Mouse (Mus musculus): Measurements from ENCODE around the gene Mrgbp. TPM values are rescaled to one million over a fixed set of nuclear protein-coding genes. Genes with fewer than 3 reads are reported as not detected.

Gene Mrgbp
- polyA plus RNA-seq (2012; rRNA removed) = 13.6 and 14.4 TPM in 2 replicates

DNA sequence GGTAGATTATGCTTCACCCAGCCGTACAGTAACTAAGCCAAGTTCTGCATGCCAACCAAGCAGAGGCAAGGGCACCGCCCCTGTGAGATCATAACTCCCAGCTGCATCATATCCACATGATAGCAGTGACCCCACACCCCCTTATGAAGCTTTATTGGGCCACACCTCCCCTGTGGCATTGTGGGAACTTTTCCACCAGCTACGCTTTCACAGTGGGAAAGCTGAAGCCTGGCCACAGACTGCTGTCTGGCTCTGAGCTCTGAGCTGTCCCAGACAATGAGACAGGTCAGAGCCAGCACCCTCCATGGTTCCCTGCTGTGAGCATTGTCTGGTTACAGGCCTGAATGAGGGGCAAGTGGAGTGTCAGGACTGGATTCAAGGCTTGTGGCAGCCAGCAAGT is at the start of gene Mrgbp:
Gene Mrgbp (plus strand): TSS at position 303 of the 400 bp plus-strand sequence.
- no peaks in the 10 kb centered on the region for H3K36me3 ChIP-seq (ENCODE audit: control insufficient read depth, insufficient read depth, low read length)
- 71% methylated on average over 3 of the region's 3 CpGs for WGBS
- H3K27ac ChIP-seq (ENCODE audit: insufficient read depth, low read depth, low read length) = no peak within 1 kb of the TSS
- H3K27me3 ChIP-seq (replicated peaks; ENCODE audit: control insufficient read depth, insufficient read depth, low read length) = no peaks in the 10 kb centered on the region
- no peak for TF ChIP-seq CTCF (conservative IDR thresholded peaks at IDR 0.05; ENCODE audit: insufficient read depth, insufficient read length, low read depth, low read length)
- no peak for TF ChIP-seq POLR2A (IDR thresholded peaks at IDR 0.05; ENCODE audit: low read depth, low read length)
- H3K4me3 ChIP-seq (ENCODE audit: insufficient read depth, low read depth, low read length) = no peak within 1 kb of the TSS
- H3K4me1 ChIP-seq (ENCODE audit: control insufficient read depth, insufficient read depth, low read length) = peaks cover 10% of the 10 kb centered on the region
- DNase-seq = no peak

GRCm38 (mm10) chr2:180531671-180532385 is 49.3 kb upstream of the Mrgbp start:
- H3K27ac ChIP-seq (ENCODE audit: insufficient read depth, low read depth, low read length) = no peak overlapping the region
- H3K27me3 ChIP-seq (replicated peaks; ENCODE audit: control insufficient read depth, insufficient read depth, low read length) = no peaks in the 10 kb centered on the region
- no peak overlapping the region for H3K4me3 ChIP-seq (ENCODE audit: insufficient read depth, low read depth, low read length)
- no peaks in the 10 kb centered on the region for H3K4me1 ChIP-seq (ENCODE audit: control insufficient read depth, insufficient read depth, low read length)
- no peaks in the 10 kb centered on the region for H3K36me3 ChIP-seq (ENCODE audit: control insufficient read depth, insufficient read depth, low read length)
- WGBS = 71% methylated on average over 7 of the region's 7 CpGs
- DNase-seq = no peak
- TF ChIP-seq POLR2A (IDR thresholded peaks at IDR 0.05; ENCODE audit: low read depth, low read length) (no peak), CTCF (conservative IDR thresholded peaks at IDR 0.05; ENCODE audit: insufficient read depth, insufficient read length, low read depth, low read length) (no peak)

- DNase-seq = no peak
- Histone ChIP-seq H3K27ac (ENCODE audit: insufficient read depth, low read depth, low read length) (no peak overlapping the region), H3K36me3 (ENCODE audit: control insufficient read depth, insufficient read depth, low read length) (no peaks in the 10 kb centered on the region), H3K4me3 (ENCODE audit: insufficient read depth, low read depth, low read length) (no peak overlapping the region), H3K4me1 (ENCODE audit: control insufficient read depth, insufficient read depth, low read length) (no peaks in the 10 kb centered on the region), H3K27me3 (replicated peaks; ENCODE audit: control insufficient read depth, insufficient read depth, low read length) (no peaks in the 10 kb centered on the region)
- TF ChIP-seq CTCF (conservative IDR thresholded peaks at IDR 0.05; ENCODE audit: insufficient read depth, insufficient read length, low read depth, low read length) = no peak
- TF ChIP-seq POLR2A (IDR thresholded peaks at IDR 0.05; ENCODE audit: low read depth, low read length) = no peak
- WGBS = 58% methylated on average over 6 of the region's 6 CpGs
Observed at GRCm38 (mm10) chr2:180532386-180532995, 48.6 kb upstream of the Mrgbp start.

DNA sequence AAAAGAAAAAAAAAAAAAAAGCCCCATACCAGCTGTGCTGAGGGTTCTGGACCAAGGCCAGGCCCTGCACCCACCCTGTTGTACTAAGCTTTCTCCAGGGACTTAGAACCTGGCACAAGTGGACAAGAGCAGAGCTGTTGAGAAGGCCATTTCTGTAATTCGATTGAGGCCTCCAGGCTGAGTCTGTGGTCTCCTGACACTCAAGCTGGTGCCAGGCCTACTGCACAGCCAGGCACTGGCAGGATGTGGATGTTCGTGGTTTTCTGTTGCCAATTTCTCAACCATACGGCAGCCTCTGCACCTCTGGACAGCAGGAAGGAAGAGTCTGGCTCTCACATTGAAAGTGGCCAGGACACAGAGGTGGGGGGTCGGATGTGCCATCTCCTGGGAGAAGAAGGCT is 47.9 kb upstream of the Mrgbp start:
- no peak overlapping the region for H3K27ac ChIP-seq (ENCODE audit: insufficient read depth, low read depth, low read length)
- no peaks in the 10 kb centered on the region for H3K27me3 ChIP-seq (replicated peaks; ENCODE audit: control insufficient read depth, insufficient read depth, low read length)
- 65% methylated on average over 4 of the region's 4 CpGs for WGBS
- no peak for DNase-seq
- no peaks in the 10 kb centered on the region for H3K36me3 ChIP-seq (ENCODE audit: control insufficient read depth, insufficient read depth, low read length)
- H3K4me1 ChIP-seq (ENCODE audit: control insufficient read depth, insufficient read depth, low read length) = no peaks in the 10 kb centered on the region
- no peak overlapping the region for H3K4me3 ChIP-seq (ENCODE audit: insufficient read depth, low read depth, low read length)
- TF ChIP-seq CTCF (conservative IDR thresholded peaks at IDR 0.05; ENCODE audit: insufficient read depth, insufficient read length, low read depth, low read length) (no peak), POLR2A (IDR thresholded peaks at IDR 0.05; ENCODE audit: low read depth, low read length) (no peak)

DNA sequence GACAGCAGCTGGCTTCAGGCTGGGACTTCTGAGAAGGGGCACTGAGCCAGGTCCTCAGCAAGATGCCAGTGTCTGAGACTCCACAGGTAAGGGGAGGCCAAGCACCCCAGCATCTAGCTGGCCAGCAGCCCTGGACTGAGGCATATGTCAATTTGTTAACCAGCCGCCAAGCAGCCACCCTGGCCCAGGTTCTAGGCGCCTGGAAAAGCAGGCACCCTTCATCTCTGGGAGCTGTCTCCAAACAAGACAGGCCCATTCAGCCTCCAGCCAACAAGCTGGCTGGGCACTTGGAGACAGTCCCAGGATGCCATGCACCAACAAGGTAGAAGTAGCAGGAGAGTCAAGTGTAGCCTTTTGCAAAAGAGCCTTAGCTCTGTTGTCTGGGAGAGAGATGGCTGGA is 37.4 kb upstream of the Mrgbp start:
- H3K4me3 ChIP-seq (ENCODE audit: insufficient read depth, low read depth, low read length) = no peak overlapping the region
- 89% methylated on average over 2 of the region's 2 CpGs for WGBS
- no peak for DNase-seq
- H3K27me3 ChIP-seq (replicated peaks; ENCODE audit: control insufficient read depth, insufficient read depth, low read length) = no peaks in the 10 kb centered on the region
- TF ChIP-seq POLR2A (IDR thresholded peaks at IDR 0.05; ENCODE audit: low read depth, low read length) (no peak), CTCF (conservative IDR thresholded peaks at IDR 0.05; ENCODE audit: insufficient read depth, insufficient read length, low read depth, low read length) (no peak)
- no peak overlapping the region for H3K27ac ChIP-seq (ENCODE audit: insufficient read depth, low read depth, low read length)
- H3K4me1 ChIP-seq (ENCODE audit: control insufficient read depth, insufficient read depth, low read length) = no peaks in the 10 kb centered on the region
- no peaks in the 10 kb centered on the region for H3K36me3 ChIP-seq (ENCODE audit: control insufficient read depth, insufficient read depth, low read length)

GRCm38 (mm10) chr2:180545046-180545445 is 36.1 kb upstream of the Mrgbp start:
- TF ChIP-seq POLR2A (IDR thresholded peaks at IDR 0.05; ENCODE audit: low read depth, low read length) (no peak), CTCF (conservative IDR thresholded peaks at IDR 0.05; ENCODE audit: insufficient read depth, insufficient read length, low read depth, low read length) (no peak)
- WGBS = 74% methylated on average over 18 of the region's 18 CpGs

GRCm38 (mm10) chr2:180547384-180548106 is 33.6 kb upstream of the Mrgbp start:
- TF ChIP-seq POLR2A (IDR thresholded peaks at IDR 0.05; ENCODE audit: low read depth, low read length) (no peak), CTCF (conservative IDR thresholded peaks at IDR 0.05; ENCODE audit: insufficient read depth, insufficient read length, low read depth, low read length) (no peak)

More at GRCm38 (mm10) chr2:180545046-180545445, 36.1 kb upstream of the Mrgbp start:
- H3K4me3 ChIP-seq (ENCODE audit: insufficient read depth, low read depth, low read length) = no peak overlapping the region
- no peaks in the 10 kb centered on the region for H3K4me1 ChIP-seq (ENCODE audit: control insufficient read depth, insufficient read depth, low read length)
- H3K27ac ChIP-seq (ENCODE audit: insufficient read depth, low read depth, low read length) = no peak overlapping the region
- H3K36me3 ChIP-seq (ENCODE audit: control insufficient read depth, insufficient read depth, low read length) = no peaks in the 10 kb centered on the region
- DNase-seq = no peak
- H3K27me3 ChIP-seq (replicated peaks; ENCODE audit: control insufficient read depth, insufficient read depth, low read length) = no peaks in the 10 kb centered on the region

More at GRCm38 (mm10) chr2:180547384-180548106, 33.6 kb upstream of the Mrgbp start:
- no peaks in the 10 kb centered on the region for H3K36me3 ChIP-seq (ENCODE audit: control insufficient read depth, insufficient read depth, low read length)
- no peak overlapping the region for H3K4me3 ChIP-seq (ENCODE audit: insufficient read depth, low read depth, low read length)
- no peaks in the 10 kb centered on the region for H3K27me3 ChIP-seq (replicated peaks; ENCODE audit: control insufficient read depth, insufficient read depth, low read length)
- no peak overlapping the region for H3K27ac ChIP-seq (ENCODE audit: insufficient read depth, low read depth, low read length)
- H3K4me1 ChIP-seq (ENCODE audit: control insufficient read depth, insufficient read depth, low read length) = no peaks in the 10 kb centered on the region
- DNase-seq = no peak
- 34% methylated on average over 8 of the region's 8 CpGs for WGBS

Measured in kidney, adult 2 months (tissue).